Mouse (Mus musculus) gastrocnemius, postnatal 14 days (tissue): ENCODE results near the gene Fads6. TPM values are rescaled to one million over a fixed set of nuclear protein-coding genes. Genes with fewer than 3 reads are reported as not detected.

ENCODE experiments used
- DNase-seq: peaks from one replicate; pipeline ENCODE4 v3.0.0; 2021; ENCODE audit warnings: mixed read lengths
- intact Hi-C: fragments of 180-260 bp; cut with DNase I; formaldehyde crosslinking; loops from one replicate; pipeline ENCODE4 v1.15.1; 2025; ENCODE audit warnings: low total_unique reads
- total RNA-seq, 2 experiments: library from RNA; stranded (reverse); gene quantifications; 2 replicates each; pipeline ENCODE4 v1.2.3; 2021

Gene Fads6
- total RNA-seq, 2 experiments from 2014 or later: 1.6 to 1.7 TPM

GRCm38 (mm10) chr11:115306863-115307262 is 9.4 kb upstream of the Fads6 start, which contains the start of gene Otop2:
Otop2 (plus strand) TSS chr11:115307163.
- intact Hi-C loops: no loop called here
- DNase-seq: no peak

- intact Hi-C loops: no loop called here
- DNase-seq: no peak
Measured at GRCm38 (mm10) chr11:115303167-115303566, 5.7 kb upstream of the Fads6 start.

GRCm38 (mm10) chr11:115301351-115301750 is 3.9 kb upstream of the Fads6 start:
- DNase-seq: no peak
- intact Hi-C loops: no loop called here

- intact Hi-C loops: no loop called here
- no peak for DNase-seq
Measured at GRCm38 (mm10) chr11:115300745-115301144, 3.3 kb upstream of the Fads6 start.

- intact Hi-C loops: no loop called here
- DNase-seq: no peak
Measured at GRCm38 (mm10) chr11:115298160-115298559, 697 bp upstream of the Fads6 start.

- intact Hi-C loops: no loop called here
- no peak for DNase-seq
Measured at GRCm38 (mm10) chr11:115296471-115297210, 822 bp downstream of the Fads6 start.

GRCm38 (mm10) chr11:115295939-115296338 is 1.5 kb downstream of the Fads6 start:
- no peak for DNase-seq
- intact Hi-C loops: no loop called here

- DNase-seq: no peak
- intact Hi-C loops: no loop called here
Measured at GRCm38 (mm10) chr11:115292631-115293375, 4.7 kb downstream of the Fads6 start.

GRCm38 (mm10) chr11:115291503-115291902 is 6.0 kb downstream of the Fads6 start:
- intact Hi-C loops: no loop called here
- no peak for DNase-seq

GRCm38 (mm10) chr11:115290919-115291318 is 6.5 kb downstream of the Fads6 start:
- intact Hi-C loops: no loop called here

GRCm38 (mm10) chr11:115290314-115290713 is 7.1 kb downstream of the Fads6 start:
- intact Hi-C loops: no loop called here

More at GRCm38 (mm10) chr11:115290919-115291318, 6.5 kb downstream of the Fads6 start:
- peak; percentile 67 for DNase-seq

GRCm38 (mm10) chr11:115289885-115290284 is 7.6 kb downstream of the Fads6 start:
- DNase-seq: no peak
- intact Hi-C loops: no loop called here

More at GRCm38 (mm10) chr11:115290314-115290713, 7.1 kb downstream of the Fads6 start:
- DNase-seq: no peak

GRCm38 (mm10) chr11:115288305-115288704 is 9.2 kb downstream of the Fads6 start:
- intact Hi-C loops: no loop called here
- no peak for DNase-seq

- DNase-seq: no peak
- intact Hi-C loops: no loop called here
Measured at GRCm38 (mm10) chr11:115287386-115287785, 10.1 kb downstream of the Fads6 start.

GRCm38 (mm10) chr11:115286201-115286993 is 11.1 kb downstream of the Fads6 start:
- DNase-seq: no peak
- intact Hi-C loops: no loop called here

- no peak for DNase-seq
- intact Hi-C loops: no loop called here
Measured at GRCm38 (mm10) chr11:115285282-115285681, 12.2 kb downstream of the Fads6 start.

- DNase-seq: no peak
- intact Hi-C loops: no loop called here
Measured at GRCm38 (mm10) chr11:115283891-115284620, 13.4 kb downstream of the Fads6 start.

- DNase-seq: no peak
- intact Hi-C loops: no loop called here
Measured at GRCm38 (mm10) chr11:115283486-115283765, 14.0 kb downstream of the Fads6 start.

- intact Hi-C loops: no loop called here
- no peak for DNase-seq
Measured at GRCm38 (mm10) chr11:115282723-115283485, 14.6 kb downstream of the Fads6 start.
